Mouse (Mus musculus) embryonic facial prominence, embryonic 13.5 days (tissue): ENCODE measurements at regions not wholly inside any gene's neighbourhood (a gene's known extent, or its start where the extent isn't known, plus 50 kb on each side); places are given as distances from the start of the nearest gene placed in this dataset.

Experiments used
- ATAC-seq: fragments of 200-750 bp; cut with Nextera tagmentation; 2 replicates; pipeline ENCODE4 v1.8.0; 2017; ENCODE audit warnings: low read depth; ENCODE audit not compliant: insufficient number of reproducible peaks, insufficient read depth, low FRiP score, low TSS enrichment
- H3K27ac ChIP-seq: fragments of 300-500 bp; sonication (generic); 2 replicates; pipeline ENCODE4 v1.5.1; 2015; ENCODE audit warnings: moderate library complexity, mild to moderate bottlenecking, inconsistent platforms
- H3K27me3 ChIP-seq: fragments of 300-500 bp; sonication (generic); 2 replicates; pipeline ENCODE4 v1.6.1; 2015; ENCODE audit warnings: mild to moderate bottlenecking, inconsistent platforms
- H3K36me3 ChIP-seq: fragments of 300-500 bp; sonication (generic); 2 replicates; pipeline ENCODE4 v1.6.1; 2015; ENCODE audit warnings: mild to moderate bottlenecking, inconsistent platforms
- H3K4me1 ChIP-seq: fragments of 300-500 bp; sonication (generic); 2 replicates; pipeline ENCODE4 v1.6.1; 2015; ENCODE audit warnings: inconsistent platforms
- H3K4me2 ChIP-seq: fragments of 300-500 bp; sonication (generic); 2 replicates; pipeline ENCODE4 v1.6.1; 2015; ENCODE audit warnings: moderate library complexity, mild to moderate bottlenecking, inconsistent platforms
- H3K4me3 ChIP-seq: fragments of 300-500 bp; sonication (generic); 2 replicates; pipeline ENCODE4 v1.5.1; 2015; ENCODE audit warnings: mild to moderate bottlenecking, inconsistent platforms
- H3K9ac ChIP-seq: fragments of 300-500 bp; sonication (generic); 2 replicates; pipeline ENCODE4 v1.6.1; 2015; ENCODE audit warnings: mild to moderate bottlenecking, inconsistent platforms
- H3K9me3 ChIP-seq: fragments of 300-500 bp; sonication (generic); 2 replicates; pipeline ENCODE4 v1.6.1; 2016; ENCODE audit warnings: inconsistent platforms
- WGBS: fragments of 180-500 bp; shearing (Covaris S2); methylation state at CpG from one replicate; pipeline ENCODE4 v1.1.7; 2015; ENCODE audit warnings: mixed read lengths; 5-methylcytosine and 5-hydroxymethylcytosine counted together

DNA sequence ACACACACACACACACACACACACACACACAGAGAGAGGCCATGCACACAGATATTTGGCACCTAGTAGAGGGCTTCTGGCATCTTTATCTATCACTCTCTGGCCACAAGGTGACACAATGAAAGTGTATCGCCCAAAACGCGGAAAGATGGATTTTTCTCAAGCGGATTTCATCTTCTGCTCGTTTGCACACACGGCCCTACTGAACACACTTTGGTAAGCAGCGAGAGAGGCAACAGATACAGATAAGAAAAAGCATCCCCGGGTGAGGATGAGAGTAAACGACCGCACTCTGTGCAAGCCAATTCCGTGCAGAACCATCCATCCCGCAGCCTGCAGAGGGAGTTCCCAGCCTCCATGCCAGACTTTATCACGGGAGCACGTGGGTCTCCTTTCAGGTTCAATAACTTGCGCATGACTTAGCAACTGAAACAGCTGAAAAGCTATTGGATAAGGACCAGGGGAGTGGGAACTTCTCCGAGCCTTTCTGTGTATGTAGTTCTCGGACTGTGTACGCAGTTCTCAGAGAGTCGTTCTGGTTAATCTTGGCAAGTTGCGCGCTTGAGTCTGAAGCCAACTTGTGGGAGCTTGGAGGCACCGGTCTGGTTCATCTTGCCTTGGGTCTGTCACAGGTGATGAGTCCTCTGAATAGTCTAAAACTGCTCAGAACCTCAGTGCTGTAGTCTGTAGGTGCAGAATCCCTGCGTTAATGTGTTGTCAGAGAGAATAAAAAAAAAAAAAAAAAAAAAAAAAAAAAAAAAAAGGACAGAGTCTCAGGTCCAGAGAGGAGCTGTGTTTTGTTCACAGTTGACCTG, 97.2 kb upstream of the Tmem178 start:
- Histone ChIP-seq H3K9me3 (no peaks in the 10 kb centered on the region), H3K9ac (no peak overlapping the region), H3K4me2 (no peak overlapping the region), H3K27ac (no peak overlapping the region), H3K4me1 (no peaks in the 10 kb centered on the region), H3K27me3 (no peaks in the 10 kb centered on the region), H3K4me3 (no peak overlapping the region), H3K36me3 (no peaks in the 10 kb centered on the region)
- 0 out of 2 replicates have a peak, but pooled peaks have one; percentile 20 for ATAC-seq
- 75% methylated on average over 23 of the region's 23 CpGs for WGBS

DNA sequence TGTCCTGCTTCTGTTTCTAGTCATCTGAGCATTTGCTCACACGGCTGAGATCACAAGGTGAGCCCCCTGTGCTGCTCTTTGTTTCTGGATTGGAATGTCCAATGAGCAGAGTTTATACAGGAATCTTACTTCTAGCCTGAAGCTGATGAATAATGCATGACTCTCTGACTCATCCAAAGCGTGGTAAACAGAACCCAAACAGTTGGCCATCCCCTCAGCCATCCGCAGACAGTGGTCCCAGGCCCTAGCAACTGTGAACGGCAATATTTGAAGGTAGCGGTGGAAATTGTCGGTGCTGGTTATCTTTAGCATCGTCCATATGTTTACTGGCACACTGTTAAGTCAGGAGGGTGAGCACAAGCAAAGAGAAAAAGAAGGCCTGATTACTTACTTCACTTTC, 99.1 kb upstream of the Tmem178 start:
- no peaks in the 10 kb centered on the region for H3K36me3 ChIP-seq
- WGBS = 73% methylated on average over 7 of the region's 7 CpGs
- ATAC-seq = no peak
- H3K27me3 ChIP-seq = no peaks in the 10 kb centered on the region
- no peaks in the 10 kb centered on the region for H3K4me1 ChIP-seq
- no peak overlapping the region for H3K27ac ChIP-seq
- no peak overlapping the region for H3K4me3 ChIP-seq
- H3K9ac ChIP-seq = no peak overlapping the region
- no peak overlapping the region for H3K4me2 ChIP-seq
- no peaks in the 10 kb centered on the region for H3K9me3 ChIP-seq

- H3K27ac ChIP-seq = no peak overlapping the region
- H3K4me3 ChIP-seq = no peak overlapping the region
- H3K27me3 ChIP-seq = no peaks in the 10 kb centered on the region
- H3K4me2 ChIP-seq = no peak overlapping the region
- no peaks in the 10 kb centered on the region for H3K4me1 ChIP-seq
- no peaks in the 10 kb centered on the region for H3K36me3 ChIP-seq
- WGBS = 91% methylated on average over 4 of the region's 4 CpGs
- H3K9ac ChIP-seq = no peak overlapping the region
- H3K9me3 ChIP-seq = no peaks in the 10 kb centered on the region
- no peak for ATAC-seq
Observed at GRCm38 (mm10) chr17:80841903-80842302, 102.5 kb upstream of the Tmem178 start.

DNA sequence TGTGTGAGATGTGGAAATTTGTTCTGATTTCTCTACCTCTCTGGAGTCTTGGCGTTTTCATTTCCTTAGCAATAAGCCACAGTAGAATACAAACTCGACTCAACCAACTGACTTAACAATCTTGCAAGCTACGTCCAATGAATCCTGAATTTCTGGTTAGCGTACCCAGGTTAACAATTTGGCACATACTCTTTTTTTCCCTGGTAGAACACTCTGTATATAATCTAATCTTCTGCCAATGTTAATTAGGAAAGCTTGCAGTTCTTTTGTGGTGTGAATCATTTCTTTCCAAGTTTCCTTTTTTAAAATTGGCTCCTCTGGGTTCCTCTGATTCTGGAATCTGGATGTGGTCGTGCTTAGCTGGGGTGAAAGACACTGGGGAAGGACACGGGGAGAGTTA, 103.5 kb upstream of the Tmem178 start:
- Histone ChIP-seq H3K27ac (no peak overlapping the region), H3K36me3 (no peaks in the 10 kb centered on the region), H3K9ac (no peak overlapping the region), H3K9me3 (no peaks in the 10 kb centered on the region), H3K4me3 (no peak overlapping the region), H3K4me1 (no peaks in the 10 kb centered on the region), H3K27me3 (no peaks in the 10 kb centered on the region), H3K4me2 (no peak overlapping the region)
- no peak for ATAC-seq
- WGBS = 75% methylated on average over 6 of the region's 6 CpGs

- Histone ChIP-seq H3K9ac (no peak overlapping the region), H3K4me2 (no peak overlapping the region), H3K36me3 (no peaks in the 10 kb centered on the region), H3K4me1 (no peaks in the 10 kb centered on the region), H3K27ac (no peak overlapping the region), H3K9me3 (no peaks in the 10 kb centered on the region), H3K4me3 (no peak overlapping the region), H3K27me3 (no peaks in the 10 kb centered on the region)
- no peak for ATAC-seq
- 63% methylated on average over 4 of the region's 4 CpGs for WGBS
Observed at GRCm38 (mm10) chr17:80840452-80840851, 104.0 kb upstream of the Tmem178 start.

- H3K27ac ChIP-seq = peak overlapping the region; percentile 28; the same call in 1 of the 2 replicates
- H3K27me3 ChIP-seq = no peaks in the 10 kb centered on the region
- H3K9ac ChIP-seq = no peak overlapping the region
- no peak overlapping the region for H3K4me2 ChIP-seq
- peaks cover 14% of the 10 kb centered on the region for H3K4me1 ChIP-seq
- no peak overlapping the region for H3K4me3 ChIP-seq
- peak; percentile 64; the same call in 1 of the 2 replicates for ATAC-seq
- no peaks in the 10 kb centered on the region for H3K36me3 ChIP-seq
- no peaks in the 10 kb centered on the region for H3K9me3 ChIP-seq
Observed at GRCm38 (mm10) chr17:80834701-80835100, 106.4 kb upstream of the Map4k3 start.

- no peaks in the 10 kb centered on the region for H3K9me3 ChIP-seq
- H3K4me2 ChIP-seq = peak overlapping the region; percentile 31; the same call in 1 of the 2 replicates
- 16% methylated on average over 5 of the region's 5 CpGs for WGBS
- peak overlapping the region; percentile 23; the same call in 1 of the 2 replicates for H3K27ac ChIP-seq
- H3K4me1 ChIP-seq = peaks cover 14% of the 10 kb centered on the region
- no peaks in the 10 kb centered on the region for H3K36me3 ChIP-seq
- H3K4me3 ChIP-seq = no peak overlapping the region
- no peaks in the 10 kb centered on the region for H3K27me3 ChIP-seq
- ATAC-seq = no peak
- no peak overlapping the region for H3K9ac ChIP-seq
Observed at GRCm38 (mm10) chr17:80834176-80834517, 105.9 kb upstream of the Map4k3 start.

GRCm38 (mm10) chr17:80833355-80834175, 105.3 kb upstream of the Map4k3 start:
- Histone ChIP-seq H3K4me2 (peak overlapping the region; percentile 31; the same call in 1 of the 2 replicates), H3K9me3 (no peaks in the 10 kb centered on the region), H3K4me1 (peaks cover 14% of the 10 kb centered on the region), H3K9ac (no peak overlapping the region), H3K27me3 (no peaks in the 10 kb centered on the region), H3K4me3 (no peak overlapping the region), H3K36me3 (no peaks in the 10 kb centered on the region), H3K27ac (peak overlapping the region; percentile 23; the same call in 1 of the 2 replicates)
- no peak for ATAC-seq
- 16% methylated on average over 10 of the region's 10 CpGs for WGBS

DNA sequence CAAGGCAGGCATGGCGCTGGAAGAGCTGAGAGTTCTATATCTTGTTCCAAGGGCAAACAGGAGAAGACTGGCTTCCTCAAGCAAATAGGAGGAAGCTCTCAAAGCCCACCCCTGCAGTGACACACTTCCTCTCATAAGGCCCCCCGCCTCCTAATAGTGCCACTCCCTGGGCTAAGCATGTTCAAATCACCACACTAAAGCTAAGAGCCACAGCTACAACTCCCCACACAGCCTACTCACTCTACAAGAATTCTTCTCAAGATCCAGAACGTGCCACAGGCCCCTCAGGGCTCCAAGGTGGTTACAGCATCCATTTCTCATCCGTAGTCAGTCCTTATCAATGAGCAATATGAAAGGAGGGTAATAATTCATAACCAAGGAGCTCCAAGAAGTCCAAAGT, 103.4 kb upstream of the Map4k3 start:
- Histone ChIP-seq H3K27me3 (no peaks in the 10 kb centered on the region), H3K9me3 (no peaks in the 10 kb centered on the region), H3K36me3 (no peaks in the 10 kb centered on the region), H3K9ac (no peak overlapping the region), H3K4me1 (peaks cover 20% of the 10 kb centered on the region), H3K27ac (no peak overlapping the region), H3K4me3 (no peak overlapping the region), H3K4me2 (no peak overlapping the region)
- ATAC-seq = no peak
- 79% methylated on average over 4 of the region's 4 CpGs for WGBS

GRCm38 (mm10) chr17:80827896-80828295, 99.6 kb upstream of the Map4k3 start:
- H3K4me2 ChIP-seq = no peak overlapping the region
- no peak overlapping the region for H3K9ac ChIP-seq
- H3K9me3 ChIP-seq = no peaks in the 10 kb centered on the region
- peaks cover 28% of the 10 kb centered on the region for H3K4me1 ChIP-seq
- no peaks in the 10 kb centered on the region for H3K36me3 ChIP-seq
- ATAC-seq = no peak
- H3K27ac ChIP-seq = no peak overlapping the region
- no peaks in the 10 kb centered on the region for H3K27me3 ChIP-seq
- H3K4me3 ChIP-seq = no peak overlapping the region
- WGBS = 66% methylated on average over 2 of the region's 2 CpGs

DNA sequence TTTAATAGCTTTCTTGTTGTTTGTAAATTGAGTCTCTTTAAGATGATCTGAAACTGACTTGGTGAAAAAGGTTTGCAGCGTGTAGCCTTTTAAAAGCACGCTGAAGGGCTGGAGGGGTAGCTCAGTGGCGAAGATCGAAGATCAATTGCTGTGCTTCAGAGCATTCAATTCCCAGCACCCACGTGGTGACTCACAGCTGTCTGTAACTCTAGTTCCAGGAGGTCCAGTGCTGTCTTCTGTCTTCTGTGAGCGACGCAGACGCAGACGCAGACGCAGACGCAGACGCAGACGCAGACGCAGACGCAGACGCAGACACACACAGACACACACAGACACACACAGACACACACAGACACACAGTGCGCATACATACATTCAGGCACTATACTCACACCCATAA, 99.1 kb upstream of the Map4k3 start:
- Histone ChIP-seq H3K9me3 (no peaks in the 10 kb centered on the region), H3K27ac (no peak overlapping the region), H3K4me3 (no peak overlapping the region), H3K36me3 (no peaks in the 10 kb centered on the region), H3K4me2 (no peak overlapping the region), H3K9ac (no peak overlapping the region), H3K27me3 (no peaks in the 10 kb centered on the region), H3K4me1 (peaks cover 28% of the 10 kb centered on the region)
- no peak for ATAC-seq
- WGBS = 80% methylated on average over 17 of the region's 17 CpGs
